Mouse (Mus musculus) erythroblast, embryonic 14.5 days (primary cell): ENCODE data around the gene Hist3h2a.

Experiments used
- GATA1 ChIP-seq: IDR thresholded peaks from 2 replicates; pipeline ENCODE4 v1.6.1; 2012; ENCODE audit warnings: low read length, inconsistent platforms, mixed read lengths
- TAL1 ChIP-seq: IDR thresholded peaks from 3 replicates; pipeline ENCODE4 v1.6.1; 2012; ENCODE audit warnings: low read length, inconsistent platforms, mixed read lengths

DNA sequence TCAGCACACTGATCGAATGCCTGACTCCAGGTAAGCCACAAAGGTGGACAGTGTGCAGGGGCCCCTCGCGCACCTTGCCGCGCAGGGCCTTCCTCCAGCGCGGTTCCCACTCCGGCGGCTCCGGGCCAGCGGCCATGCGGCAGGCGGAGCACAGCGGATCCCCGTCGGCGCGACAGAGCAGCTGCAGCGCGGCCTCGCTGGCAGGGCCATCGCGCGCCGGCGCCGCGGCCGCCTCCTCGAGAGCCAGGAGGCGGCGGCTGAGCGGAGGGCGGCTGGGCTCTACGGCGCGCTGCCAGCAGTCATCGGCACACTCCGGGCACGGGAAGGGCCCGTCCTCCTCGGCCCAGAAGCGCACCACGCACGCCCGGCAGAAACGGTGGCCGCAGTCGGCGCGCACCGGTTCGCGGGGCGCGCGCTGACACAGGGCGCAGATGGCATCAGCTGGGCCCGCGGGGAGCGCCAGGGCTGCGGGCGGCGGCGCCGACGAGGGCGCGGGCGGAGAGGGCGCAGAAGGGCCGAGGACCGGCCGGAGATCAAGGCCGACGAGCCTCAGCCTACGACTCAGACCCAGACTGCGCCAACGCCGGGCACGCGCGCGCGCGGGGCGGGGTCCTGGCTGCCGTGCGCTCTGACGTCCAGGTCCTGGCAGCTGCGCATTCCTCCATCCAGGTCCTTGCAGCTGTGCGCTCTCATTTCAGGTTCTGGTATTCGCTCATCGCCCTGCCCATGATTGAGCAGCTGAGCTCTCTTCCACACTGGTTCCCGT lies 16.0 kb upstream of the Hist3h2a start, which contains the start of gene Rnf187:
- TF ChIP-seq TAL1: no peak
- no peak for TF ChIP-seq GATA1
